Mouse (Mus musculus): ENCODE data around the gene Olfr643. TPM values are rescaled to one million over a fixed set of nuclear protein-coding genes. Genes with fewer than 3 reads are reported as not detected.
"Not testable (repeated sequence)": the region's sequence is repeated elsewhere in the genome, so short reads cannot be mapped to it uniquely, and the experiment has no call there.

Olfr643 gene
- polyA plus RNA-seq, 1 experiment from 2014 or later, result not detected

- Histone ChIP-seq H3K9ac (replicated peaks; ENCODE audit: low read depth, low read length) (no peak within 1 kb of the TSS), H3K36me3 (ENCODE audit: control insufficient read depth, insufficient read depth, low read length) (no peaks in the 10 kb centered on the region), H3K4me1 (ENCODE audit: control insufficient read depth, insufficient read depth, low read length) (no peaks in the 10 kb centered on the region), H3K4me3 (ENCODE audit: low read depth, low read length) (no peak within 1 kb of the TSS), H3K27me3 (ENCODE audit: control insufficient read depth, insufficient read depth, low read length) (no peaks in the 10 kb centered on the region), H3K9me3 (ENCODE audit: control insufficient read depth, low read depth, low read length) (no peaks in the 10 kb centered on the region), H3K27ac (ENCODE audit: low read length) (no peak within 1 kb of the TSS), H3K4me2 (replicated peaks; ENCODE audit: low read depth, low read length) (no peak within 1 kb of the TSS)
- ATAC-seq (ENCODE audit: insufficient number of reproducible peaks, insufficient read depth, low FRiP score, low read depth), result no peak
Observed at GRCm38 (mm10) chr7:103998446-103998845, 138.8 kb downstream of the Olfr643 start, which contains the start of gene Olfr638. Olfr638 (plus strand) TSS chr7:103998746.

GRCm38 (mm10) chr7:103971782-103972181 lies 165.4 kb downstream of the Olfr643 start:
- no peak for ATAC-seq (ENCODE audit: insufficient number of reproducible peaks, insufficient read depth, low FRiP score, low read depth)
- 72% methylated on average over 1 of the region's 1 CpGs for WGBS

GRCm38 (mm10) chr7:103970852-103971251 lies 166.4 kb downstream of the Olfr643 start, which contains the start of gene Olfr635:
Olfr635 (plus strand) TSS chr7:103971152.
- no peaks in the 10 kb centered on the region for H3K9me3 ChIP-seq (ENCODE audit: control insufficient read depth, low read depth, low read length)
- H3K4me1 ChIP-seq (ENCODE audit: control insufficient read depth, insufficient read depth, low read length), result no peaks in the 10 kb centered on the region
- H3K36me3 ChIP-seq (ENCODE audit: control insufficient read depth, insufficient read depth, low read length), result no peaks in the 10 kb centered on the region
- H3K27ac ChIP-seq (ENCODE audit: low read length), result no peak within 1 kb of the TSS
- WGBS, result 74% methylated on average over 1 of the region's 1 CpGs
- H3K27me3 ChIP-seq (ENCODE audit: control insufficient read depth, insufficient read depth, low read length), result no peaks in the 10 kb centered on the region
- no peak for ATAC-seq (ENCODE audit: insufficient number of reproducible peaks, insufficient read depth, low FRiP score, low read depth)
- no peak within 1 kb of the TSS for H3K4me3 ChIP-seq (ENCODE audit: low read depth, low read length)
- H3K9ac ChIP-seq (replicated peaks; ENCODE audit: low read depth, low read length), result no peak within 1 kb of the TSS
- H3K4me2 ChIP-seq (replicated peaks; ENCODE audit: low read depth, low read length), result no peak within 1 kb of the TSS

More at GRCm38 (mm10) chr7:103971782-103972181, 165.4 kb downstream of the Olfr643 start:
- Histone ChIP-seq H3K27ac (ENCODE audit: low read length) (no peak overlapping the region), H3K36me3 (ENCODE audit: control insufficient read depth, insufficient read depth, low read length) (no peaks in the 10 kb centered on the region), H3K4me2 (replicated peaks; ENCODE audit: low read depth, low read length) (no peak overlapping the region), H3K9ac (replicated peaks; ENCODE audit: low read depth, low read length) (no peak overlapping the region), H3K27me3 (ENCODE audit: control insufficient read depth, insufficient read depth, low read length) (no peaks in the 10 kb centered on the region), H3K4me3 (ENCODE audit: low read depth, low read length) (no peak overlapping the region), H3K9me3 (ENCODE audit: control insufficient read depth, low read depth, low read length) (no peaks in the 10 kb centered on the region), H3K4me1 (ENCODE audit: control insufficient read depth, insufficient read depth, low read length) (no peaks in the 10 kb centered on the region)

- ATAC-seq (ENCODE audit: insufficient number of reproducible peaks, insufficient read depth, low FRiP score, low read depth), result not testable (repeated sequence)
- 91% methylated on average over 22 of the region's 22 CpGs for WGBS
Observed at GRCm38 (mm10) chr7:103966873-103967272, 170.3 kb downstream of the Olfr643 start.

More at GRCm38 (mm10) chr7:103966873-103967272, 170.3 kb downstream of the Olfr643 start:
- not testable (repeated sequence) for H3K4me3 ChIP-seq (ENCODE audit: low read depth, low read length); H3K36me3 ChIP-seq (ENCODE audit: control insufficient read depth, insufficient read depth, low read length); H3K4me1 ChIP-seq (ENCODE audit: control insufficient read depth, insufficient read depth, low read length); H3K9ac ChIP-seq (replicated peaks; ENCODE audit: low read depth, low read length); H3K27me3 ChIP-seq (ENCODE audit: control insufficient read depth, insufficient read depth, low read length); H3K9me3 ChIP-seq (ENCODE audit: control insufficient read depth, low read depth, low read length); H3K4me2 ChIP-seq (replicated peaks; ENCODE audit: low read depth, low read length); H3K27ac ChIP-seq (ENCODE audit: low read length)

Other genes starting within 250 kb of the Olfr643 start
- gene Olfr64, start 242.9 kb downstream of the Olfr643 start, polyA plus RNA-seq (2014; fragmentation: Nextera tagmentation; extraction: Ambion mirVana), result not detected in 2 replicates
- not detected in 2 replicates for gene Olfr65, start 233.9 kb downstream of the Olfr643 start, polyA plus RNA-seq (2014; fragmentation: Nextera tagmentation; extraction: Ambion mirVana)
- gene Olfr631, start 208.6 kb downstream of the Olfr643 start, polyA plus RNA-seq (2014; fragmentation: Nextera tagmentation; extraction: Ambion mirVana), result not detected in 2 replicates
- gene Olfr632, start 203.1 kb downstream of the Olfr643 start, polyA plus RNA-seq (2014; fragmentation: Nextera tagmentation; extraction: Ambion mirVana), result not detected in 2 replicates
- not detected in 2 replicates for gene Olfr633, start 193.0 kb downstream of the Olfr643 start, polyA plus RNA-seq (2014; fragmentation: Nextera tagmentation; extraction: Ambion mirVana)
- not detected in 2 replicates for gene Olfr635, start 166.3 kb downstream of the Olfr643 start, polyA plus RNA-seq (2014; fragmentation: Nextera tagmentation; extraction: Ambion mirVana)
- gene Olfr638, start 138.7 kb downstream of the Olfr643 start, polyA plus RNA-seq (2014; fragmentation: Nextera tagmentation; extraction: Ambion mirVana), result not detected in 2 replicates
- gene Olfr639, start 120.1 kb downstream of the Olfr643 start, polyA plus RNA-seq (2014; fragmentation: Nextera tagmentation; extraction: Ambion mirVana), result 0.03 TPM in 1 of 2 replicates, not detected in the other
- gene Olfr640, start 111.8 kb downstream of the Olfr643 start, polyA plus RNA-seq (2014; fragmentation: Nextera tagmentation; extraction: Ambion mirVana), result not detected in 2 replicates
- gene Olfr641, start 102.0 kb downstream of the Olfr643 start, polyA plus RNA-seq (2014; fragmentation: Nextera tagmentation; extraction: Ambion mirVana), result not detected in 2 replicates
- not detected in 2 replicates for gene Olfr642, start 84.7 kb downstream of the Olfr643 start, polyA plus RNA-seq (2014; fragmentation: Nextera tagmentation; extraction: Ambion mirVana)
- gene 4930516K23Rik, start 76.0 kb downstream of the Olfr643 start, polyA plus RNA-seq (2014; fragmentation: Nextera tagmentation; extraction: Ambion mirVana), result not detected in 2 replicates
- not detected in 2 replicates for gene Olfr644, start 65.5 kb downstream of the Olfr643 start, polyA plus RNA-seq (2014; fragmentation: Nextera tagmentation; extraction: Ambion mirVana)
- gene Olfr645, start 51.9 kb downstream of the Olfr643 start, polyA plus RNA-seq (2014; fragmentation: Nextera tagmentation; extraction: Ambion mirVana), result not detected in 2 replicates
- gene Olfr646, start 32.5 kb downstream of the Olfr643 start, polyA plus RNA-seq (2014; fragmentation: Nextera tagmentation; extraction: Ambion mirVana), result not detected in 2 replicates
- not detected in 2 replicates for gene Ubqln5, start 7.6 kb downstream of the Olfr643 start, polyA plus RNA-seq (2014; fragmentation: Nextera tagmentation; extraction: Ambion mirVana)
- not detected in 2 replicates for gene Ubqln3, start 5.9 kb upstream of the Olfr643 start, polyA plus RNA-seq (2014; fragmentation: Nextera tagmentation; extraction: Ambion mirVana)
- not detected in 2 replicates for gene Ubqlnl, start 13.2 kb upstream of the Olfr643 start, polyA plus RNA-seq (2014; fragmentation: Nextera tagmentation; extraction: Ambion mirVana)
- gene Olfm5, start 27.4 kb upstream of the Olfr643 start, polyA plus RNA-seq (2014; fragmentation: Nextera tagmentation; extraction: Ambion mirVana), result not detected in 2 replicates
- gene Olfr648, start 46.0 kb upstream of the Olfr643 start, polyA plus RNA-seq (2014; fragmentation: Nextera tagmentation; extraction: Ambion mirVana), result 0.25 and 0.34 TPM in 2 replicates
- not detected in 2 replicates for gene Olfr649, start 58.6 kb upstream of the Olfr643 start, polyA plus RNA-seq (2014; fragmentation: Nextera tagmentation; extraction: Ambion mirVana)
- 1.3 and 1.4 TPM in 2 replicates for gene Trim6, start 81.4 kb upstream of the Olfr643 start, polyA plus RNA-seq (2014; fragmentation: Nextera tagmentation; extraction: Ambion mirVana)
- 1.8 and 1.9 TPM in 2 replicates for gene Trim34a, start 107.1 kb upstream of the Olfr643 start, polyA plus RNA-seq (2014; fragmentation: Nextera tagmentation; extraction: Ambion mirVana)
- gene Trim5, start 150.7 kb upstream of the Olfr643 start, polyA plus RNA-seq (2014; fragmentation: Nextera tagmentation; extraction: Ambion mirVana), result 0.31 and 0.36 TPM in 2 replicates
- 6.2 and 7.1 TPM in 2 replicates for gene Trim12a, start 178.1 kb upstream of the Olfr643 start, polyA plus RNA-seq (2014; fragmentation: Nextera tagmentation; extraction: Ambion mirVana)
- not detected in 2 replicates for gene Trim34b, start 192.1 kb upstream of the Olfr643 start, polyA plus RNA-seq (2014; fragmentation: Nextera tagmentation; extraction: Ambion mirVana)
- 2.6 and 3.1 TPM in 2 replicates for gene Trim12c, start 216.0 kb upstream of the Olfr643 start, polyA plus RNA-seq (2014; fragmentation: Nextera tagmentation; extraction: Ambion mirVana)
- 0.11 and 0.22 TPM in 2 replicates for gene Trim30b, start 232.5 kb upstream of the Olfr643 start, polyA plus RNA-seq (2014; fragmentation: Nextera tagmentation; extraction: Ambion mirVana)